In the genomic region with DNA sequence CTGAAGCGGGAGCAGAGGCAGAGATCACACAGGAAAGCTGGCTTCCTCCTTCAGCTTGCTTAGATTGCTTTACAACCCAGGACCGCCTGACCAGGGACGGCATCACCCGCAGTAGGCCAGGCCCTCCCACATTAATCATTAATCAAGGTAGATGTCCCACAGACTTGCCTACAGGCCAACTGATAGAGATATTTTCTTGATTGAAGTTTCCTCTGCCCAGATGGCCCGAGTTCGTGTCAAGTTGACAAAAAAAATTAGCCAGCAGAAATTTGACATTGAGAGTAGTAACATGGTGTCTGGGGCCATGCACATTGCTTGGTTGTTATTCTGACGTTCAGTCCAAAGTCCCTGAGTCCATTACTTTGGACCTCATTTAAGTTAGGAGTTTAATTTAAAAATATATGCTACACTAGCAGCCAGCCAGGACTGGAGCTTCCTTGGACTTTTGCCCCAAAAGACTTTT, we compare ENCODE assay signal across 17 mouse cellular contexts.
DNase-seq lines count a peak whose midpoint lies in the region; ATAC-seq lines count a peak whose summit lies in the region.
"Had no signal": no experiment of that assay in that cellular context is flagged by ENCODE, and none has a peak within 500 bp of the region (broad histone marks: within the 10 kb centered on the region; RNA-seq: fewer than 3 reads in every experiment).

No protein-coding gene starts in this region.

- no peaks in the 10 kb centered on the region for H3K36me3 ChIP-seq in kidney, embryonic 14.5 days (ENCODE audit: control insufficient read depth, insufficient read depth, low read length)
- no peaks in the 10 kb centered on the region for H3K36me3 ChIP-seq in liver, embryonic 16.5 days (ENCODE audit: control insufficient read depth, insufficient read depth)
- no peaks in the 10 kb centered on the region for H3K36me3 ChIP-seq in midbrain, embryonic 10.5 days
- H3K36me3 ChIP-seq: embryonic facial prominence, embryonic 10.5 days; forebrain, embryonic 15.5 days; heart, embryonic 15.5 days; hindbrain, embryonic 10.5 days; neural tube, embryonic 12.5 days had no signal

- H3K4me1 ChIP-seq in kidney, embryonic 14.5 days (ENCODE audit: control insufficient read depth, insufficient read depth, low read length): no peaks in the 10 kb centered on the region
- peaks cover 4% of the 10 kb centered on the region; the same call in 1 of the 2 replicates for H3K4me1 ChIP-seq in liver, embryonic 16.5 days (ENCODE audit: control insufficient read depth, low read depth, low read length)
- no peaks in the 10 kb centered on the region for H3K4me1 ChIP-seq in midbrain, embryonic 10.5 days
- H3K4me1 ChIP-seq: forebrain, embryonic 15.5 days; hindbrain, embryonic 10.5 days; neural tube, embryonic 12.5 days had no signal

- no peak for ATAC-seq in kidney, embryonic 14.5 days (ENCODE audit: low FRiP score, low TSS enrichment)
- peak; percentile 60 for ATAC-seq in liver, embryonic 16.5 days (ENCODE audit: low read depth)
- ATAC-seq: forebrain, embryonic 15.5 days had no signal

- no peak overlapping the region for H3K4me3 ChIP-seq in kidney, embryonic 14.5 days (ENCODE audit: low read length)
- no peak overlapping the region for H3K4me3 ChIP-seq in liver, embryonic 16.5 days (ENCODE audit: low read depth, low read length)
- no peak overlapping the region for H3K4me3 ChIP-seq in midbrain, embryonic 10.5 days
- H3K4me3 ChIP-seq: embryonic facial prominence, embryonic 10.5 days; forebrain, embryonic 15.5 days; heart, embryonic 15.5 days; hindbrain, embryonic 10.5 days; neural tube, embryonic 12.5 days had no signal

- DNase-seq in kidney, adult 11 months: peak; percentile 63
- DNase-seq in kidney, adult 18-20 months: peak; percentile 54
- peak; percentile 59 for DNase-seq in kidney, postnatal 14 days
- DNase-seq in urinary bladder, adult 18-20 months (ENCODE audit: low spot score in 2 of 2): no peak
- DNase-seq in cerebellum, adult 9-10 months: no peak
- no peak for DNase-seq in midbrain, embryonic 10.5 days (ENCODE audit: low spot score)
- DNase-seq: cerebellum, postnatal 25 days; layer of hippocampus, adult 9-11 months; right cerebral cortex, postnatal 14 days; thymus, postnatal 36 days had no signal

- no peak overlapping the region for H3K27ac ChIP-seq in kidney, embryonic 14.5 days (ENCODE audit: low read depth, low read length)
- no peak overlapping the region for H3K27ac ChIP-seq in liver, embryonic 16.5 days (ENCODE audit: low read length)
- H3K27ac ChIP-seq in midbrain, embryonic 10.5 days (replicated peaks): no peak overlapping the region
- H3K27ac ChIP-seq: embryonic facial prominence, embryonic 10.5 days; forebrain, embryonic 15.5 days; heart, embryonic 15.5 days; hindbrain, embryonic 10.5 days; neural tube, embryonic 12.5 days had no signal

- 39% methylated on average over 7 of the region's 7 CpGs for WGBS in kidney, embryonic 14.5 days
- WGBS in liver, embryonic 16.5 days (ENCODE audit: insufficient replicate concordance): 34% methylated on average over 7 of the region's 7 CpGs
- WGBS in midbrain, embryonic 10.5 days: 93% methylated on average over 7 of the region's 7 CpGs

- H3K27me3 ChIP-seq in kidney, embryonic 14.5 days (ENCODE audit: control insufficient read depth, insufficient read depth, low read length): peaks cover 3% of the 10 kb centered on the region
- H3K27me3 ChIP-seq in liver, embryonic 16.5 days (ENCODE audit: control insufficient read depth, insufficient read depth, low read depth, low read length): no peaks in the 10 kb centered on the region
- no peaks in the 10 kb centered on the region for H3K27me3 ChIP-seq in midbrain, embryonic 10.5 days (ENCODE audit: low read depth, poor library complexity, severe bottlenecking)
- H3K27me3 ChIP-seq: forebrain, embryonic 15.5 days; heart, embryonic 15.5 days; neural tube, embryonic 12.5 days had no signal

- no peaks in the 10 kb centered on the region for H3K9me3 ChIP-seq in kidney, embryonic 14.5 days (ENCODE audit: control insufficient read depth, low read length)
- no peaks in the 10 kb centered on the region for H3K9me3 ChIP-seq in liver, embryonic 16.5 days (replicated peaks; ENCODE audit: control insufficient read depth, low read length)
- H3K9me3 ChIP-seq in midbrain, embryonic 10.5 days (replicated peaks): no peaks in the 10 kb centered on the region
- H3K9me3 ChIP-seq: embryonic facial prominence, embryonic 10.5 days; forebrain, embryonic 15.5 days; heart, embryonic 15.5 days; hindbrain, embryonic 10.5 days; neural tube, embryonic 12.5 days had no signal

- no peak overlapping the region for H3K4me2 ChIP-seq in kidney, embryonic 14.5 days (replicated peaks; ENCODE audit: low read depth, low read length)
- no peak overlapping the region for H3K4me2 ChIP-seq in liver, embryonic 16.5 days (ENCODE audit: low read depth, low read length)
- H3K4me2 ChIP-seq: forebrain, embryonic 15.5 days; heart, embryonic 15.5 days; neural tube, embryonic 12.5 days had no signal

- no peak overlapping the region for H3K9ac ChIP-seq in kidney, embryonic 14.5 days (ENCODE audit: low read depth, low read length)
- no peak overlapping the region for H3K9ac ChIP-seq in liver, embryonic 16.5 days (ENCODE audit: low read depth, low read length)
- H3K9ac ChIP-seq: forebrain, embryonic 15.5 days; heart, embryonic 15.5 days; neural tube, embryonic 12.5 days had no signal

Comparison
In these comparisons a context has a peak if more than half of its experiments do, and no peak if none do; other contexts are left out.
1. DNase-seq: peak in kidney, adult 11 months (single experiment), kidney, adult 18-20 months (single experiment) and kidney, postnatal 14 days (single experiment); none in urinary bladder, adult 18-20 months (0 of 2), cerebellum, adult 9-10 months (single experiment) and midbrain, embryonic 10.5 days (single experiment).